Mouse (Mus musculus): Measurements from ENCODE around the gene Sfi1.
"Not testable (repeated sequence)": the region's sequence is repeated elsewhere in the genome, so short reads cannot be mapped to it uniquely, and the experiment has no call there.

DNA sequence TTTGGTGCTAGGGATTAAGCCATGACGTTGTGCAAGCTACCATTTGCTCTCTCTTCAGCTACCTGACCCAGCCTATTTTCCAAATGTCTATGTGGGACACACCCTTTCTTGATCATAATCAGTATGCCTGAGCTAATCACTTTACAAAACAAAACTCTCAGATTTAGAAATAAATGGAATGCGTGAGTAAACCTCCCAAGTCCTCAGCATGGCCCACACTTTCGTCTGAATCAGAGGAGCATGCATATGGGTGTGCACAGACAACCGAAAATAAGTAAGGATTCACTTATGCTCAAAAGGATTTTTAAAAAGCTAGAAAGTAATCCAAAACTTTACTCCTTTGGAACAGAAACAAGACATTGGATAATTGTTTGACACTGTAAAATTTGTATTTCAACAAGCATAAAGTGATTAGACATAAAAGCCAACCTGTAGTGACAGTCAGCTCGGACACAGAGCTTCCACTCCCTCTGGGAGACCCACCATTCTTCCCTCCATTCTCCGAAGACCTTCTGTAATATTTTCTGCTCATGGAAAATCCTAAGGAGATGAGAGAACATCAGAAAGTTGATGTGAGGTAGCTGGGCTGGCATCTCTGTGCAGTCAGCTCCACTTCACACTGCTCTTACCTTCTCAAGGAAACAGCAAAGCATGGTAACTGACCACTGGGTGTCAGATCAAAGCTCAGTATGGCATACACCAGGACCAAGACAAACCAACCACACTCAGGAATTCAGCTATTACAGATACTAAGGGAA, 14.1 kb downstream of the Sfi1 start:
- TF ChIP-seq RAD21 (IDR thresholded peaks at IDR 0.05; ENCODE audit: low read depth, low read length); UBTF (IDR thresholded peaks at IDR 0.05; ENCODE audit: borderline replicate concordance, insufficient read depth, low read depth, low read length); TCF12 (IDR thresholded peaks at IDR 0.05; ENCODE audit: low read depth, low read length); KAT2A (conservative IDR thresholded peaks at IDR 0.05; ENCODE audit: low read depth, low read length): not testable (repeated sequence)
